Mouse (Mus musculus): ENCODE data around the gene Cald1.

GRCm38 (mm10) chr6:34731007-34731406 lies 132.7 kb downstream of the Cald1 start:
- TF ChIP-seq CTCF (IDR thresholded peaks at IDR 0.05; ENCODE audit: low read depth, low read length): no peak
- no peak for TF ChIP-seq POLR2A (IDR thresholded peaks at IDR 0.05; ENCODE audit: borderline replicate concordance, low read depth, low read length)

Data from bone marrow macrophage, adult 2 months (primary cell).